Mouse (Mus musculus) lung, embryonic 14.5 days (tissue): Measurements from ENCODE around the gene Gpr87. TPM values are rescaled to one million over a fixed set of nuclear protein-coding genes. Genes with fewer than 3 reads are reported as not detected.

Experiments used
- ATAC-seq: fragments of 200-750 bp; cut with Nextera tagmentation; 2 replicates; pipeline ENCODE4 v1.8.0; 2017; ENCODE audit warnings: mild to moderate bottlenecking, moderate TSS enrichment, moderate library complexity; ENCODE audit not compliant: insufficient read depth
- DNase-seq: peaks from one replicate; pipeline ENCODE4 v3.0.0-alpha.2; 2015
- H3K27ac ChIP-seq: fragments of 300-500 bp; sonication (generic); 2 replicates; pipeline ENCODE4 v1.5.1; 2014; ENCODE audit warnings: low read depth, mild to moderate bottlenecking, moderate library complexity
- H3K27me3 ChIP-seq: fragments of 300-500 bp; sonication (generic); 2 replicates; pipeline ENCODE4 v1.6.1; 2014; ENCODE audit warnings: low read length, control low read depth; ENCODE audit not compliant: insufficient read depth
- H3K36me3 ChIP-seq: fragments of 300-500 bp; sonication (generic); 2 replicates; pipeline ENCODE4 v1.6.1; 2014; ENCODE audit warnings: control low read depth; ENCODE audit not compliant: insufficient read depth
- H3K4me1 ChIP-seq: fragments of 300-500 bp; sonication (generic); 2 replicates; pipeline ENCODE4 v1.6.1; 2014; ENCODE audit warnings: antibody characterized with exemption, control low read depth; ENCODE audit not compliant: insufficient read depth
- H3K4me2 ChIP-seq: fragments of 300-500 bp; sonication (generic); 2 replicates; pipeline ENCODE4 v1.6.1; 2014; ENCODE audit warnings: mild to moderate bottlenecking
- H3K4me3 ChIP-seq: fragments of 300-500 bp; sonication (generic); 2 replicates; pipeline ENCODE4 v1.5.1; 2014; ENCODE audit warnings: low read depth, low read length
- H3K9ac ChIP-seq: fragments of 300-500 bp; sonication (generic); 2 replicates; pipeline ENCODE4 v1.6.1; 2014
- H3K9me3 ChIP-seq: fragments of 300-500 bp; sonication (generic); 2 replicates; pipeline ENCODE4 v1.6.1; 2016; ENCODE audit warnings: low read depth, low read length, control low read depth
- CTCF ChIP-seq: IDR thresholded peaks from 2 replicates; pipeline ENCODE4 v1.5.1; 2016; ENCODE audit warnings: antibody characterized with exemption, low read depth
- WGBS: fragments of 180-500 bp; shearing (Covaris S2); extraction: QIAGEN DNeasy Blood & Tissue Kit; methylation state at CpG from one replicate; pipeline ENCODE4 v1.1.7; 2014; 5-methylcytosine and 5-hydroxymethylcytosine counted together
- polyA plus RNA-seq: library from polyadenylated mRNA; unstranded; fragments of >200 nt; fragmentation: Nextera tagmentation; extraction: Ambion mirVana; gene quantifications from 2 replicates; pipeline ENCODE4 v1.2.1, GENCODE M21; 2014

Gene Gpr87
- polyA plus RNA-seq, 1 experiment from 2014 or later: 0.22 TPM

- Histone ChIP-seq H3K27ac (peak overlapping the region; percentile 77), H3K36me3 (no peaks in the 10 kb centered on the region), H3K27me3 (no peaks in the 10 kb centered on the region), H3K9me3 (no peaks in the 10 kb centered on the region), H3K9ac (no peak overlapping the region), H3K4me1 (peaks cover 13% of the 10 kb centered on the region; the same call in 1 of the 2 replicates), H3K4me2 (no peak overlapping the region), H3K4me3 (no peak overlapping the region)
- 55% methylated on average over 2 of the region's 2 CpGs for WGBS
- TF ChIP-seq CTCF: no peak
- no peak for DNase-seq
- ATAC-seq: peak; percentile 64
These were observed 54.8 kb downstream of the Gpr87 start for GRCm38 (mm10) chr3:59140115-59140514.

GRCm38 (mm10) chr3:59139651-59140051, 55.3 kb downstream of the Gpr87 start:
- H3K9me3 ChIP-seq: no peaks in the 10 kb centered on the region
- H3K27ac ChIP-seq: peak overlapping the region; percentile 42; the same call in 1 of the 2 replicates
- no peak overlapping the region for H3K4me3 ChIP-seq
- peak; percentile 60 for ATAC-seq
- peak; percentile 88 for DNase-seq
- H3K27me3 ChIP-seq: no peaks in the 10 kb centered on the region
- H3K4me2 ChIP-seq: no peak overlapping the region
- no peak for TF ChIP-seq CTCF
- H3K9ac ChIP-seq: no peak overlapping the region
- H3K36me3 ChIP-seq: no peaks in the 10 kb centered on the region
- H3K4me1 ChIP-seq: peaks cover 13% of the 10 kb centered on the region; the same call in 1 of the 2 replicates

GRCm38 (mm10) chr3:59138946-59139468, 55.9 kb downstream of the Gpr87 start:
- peak overlapping the region; percentile 42 for H3K27ac ChIP-seq

GRCm38 (mm10) chr3:59135911-59136653, 58.8 kb downstream of the Gpr87 start:
- no peak for TF ChIP-seq CTCF
- no peaks in the 10 kb centered on the region for H3K36me3 ChIP-seq
- ATAC-seq: no peak
- no peaks in the 10 kb centered on the region for H3K27me3 ChIP-seq
- peak overlapping the region; percentile 33; the same call in 1 of the 2 replicates for H3K27ac ChIP-seq
- 49% methylated on average over 5 of the region's 5 CpGs for WGBS
- H3K4me2 ChIP-seq: no peak overlapping the region
- H3K9ac ChIP-seq: no peak overlapping the region
- no peaks in the 10 kb centered on the region for H3K9me3 ChIP-seq
- peak; percentile 59 for DNase-seq
- H3K4me1 ChIP-seq: peaks cover 5% of the 10 kb centered on the region; the same call in 1 of the 2 replicates
- H3K4me3 ChIP-seq: no peak overlapping the region

More at GRCm38 (mm10) chr3:59138946-59139468, 55.9 kb downstream of the Gpr87 start:
- Histone ChIP-seq H3K9me3 (no peaks in the 10 kb centered on the region), H3K4me3 (no peak overlapping the region), H3K27me3 (no peaks in the 10 kb centered on the region), H3K4me1 (peaks cover 13% of the 10 kb centered on the region; the same call in 1 of the 2 replicates), H3K36me3 (no peaks in the 10 kb centered on the region), H3K9ac (no peak overlapping the region), H3K4me2 (no peak overlapping the region)
- ATAC-seq (peak; percentile 14; the same call in 1 of the 2 replicates), DNase-seq (peak; percentile 48)
- no peak for TF ChIP-seq CTCF
- WGBS: 41% methylated on average over 12 of the region's 12 CpGs

GRCm38 (mm10) chr3:59133189-59133588, 61.7 kb downstream of the Gpr87 start:
- H3K27me3 ChIP-seq: no peaks in the 10 kb centered on the region
- no peaks in the 10 kb centered on the region for H3K9me3 ChIP-seq
- H3K27ac ChIP-seq: no peak overlapping the region
- DNase-seq: no peak
- WGBS: 49% methylated on average over 5 of the region's 5 CpGs
- no peak overlapping the region for H3K9ac ChIP-seq
- TF ChIP-seq CTCF: no peak
- H3K36me3 ChIP-seq: no peaks in the 10 kb centered on the region
- H3K4me3 ChIP-seq: no peak overlapping the region
- no peaks in the 10 kb centered on the region for H3K4me1 ChIP-seq
- H3K4me2 ChIP-seq: no peak overlapping the region
- no peak for ATAC-seq

GRCm38 (mm10) chr3:59131966-59132365, 62.9 kb downstream of the Gpr87 start:
- ATAC-seq: no peak
- Histone ChIP-seq H3K9ac (no peak overlapping the region), H3K9me3 (no peaks in the 10 kb centered on the region), H3K36me3 (no peaks in the 10 kb centered on the region), H3K4me2 (no peak overlapping the region), H3K4me1 (no peaks in the 10 kb centered on the region), H3K27ac (no peak overlapping the region), H3K4me3 (no peak overlapping the region), H3K27me3 (no peaks in the 10 kb centered on the region)
- DNase-seq: no peak
- no peak for TF ChIP-seq CTCF
- 86% methylated on average over 4 of the region's 4 CpGs for WGBS

- Histone ChIP-seq H3K4me1 (0 out of 2 replicates have a peak, but pooled peaks cover 2% of the 10 kb centered on the region), H3K9ac (no peak overlapping the region), H3K36me3 (no peaks in the 10 kb centered on the region), H3K4me3 (no peak overlapping the region), H3K9me3 (no peaks in the 10 kb centered on the region), H3K4me2 (peak overlapping the region; percentile 37; the same call in 1 of the 2 replicates), H3K27me3 (no peaks in the 10 kb centered on the region), H3K27ac (peak overlapping the region; percentile 48)
- ATAC-seq (peak; percentile 75), DNase-seq (peak; percentile 81)
- TF ChIP-seq CTCF: no peak
- WGBS: 19% methylated on average over 4 of the region's 4 CpGs
These were observed 63.8 kb downstream of the Gpr87 start for GRCm38 (mm10) chr3:59131081-59131480.
